Mouse (Mus musculus) frontal cortex, postnatal 36 days (tissue): ENCODE data around the gene Angel1.

ENCODE experiments used
- DNase-seq, 2 experiments: peaks; one replicate each; pipeline ENCODE4 v3.0.0; 2022; ENCODE audit warnings: low spot score in 2 of 2

The Angel1 gene

GRCm38 (mm10) chr12:86702690-86703089 is 23.6 kb downstream of the Angel1 start:
- DNase-seq, result no peak

DNA sequence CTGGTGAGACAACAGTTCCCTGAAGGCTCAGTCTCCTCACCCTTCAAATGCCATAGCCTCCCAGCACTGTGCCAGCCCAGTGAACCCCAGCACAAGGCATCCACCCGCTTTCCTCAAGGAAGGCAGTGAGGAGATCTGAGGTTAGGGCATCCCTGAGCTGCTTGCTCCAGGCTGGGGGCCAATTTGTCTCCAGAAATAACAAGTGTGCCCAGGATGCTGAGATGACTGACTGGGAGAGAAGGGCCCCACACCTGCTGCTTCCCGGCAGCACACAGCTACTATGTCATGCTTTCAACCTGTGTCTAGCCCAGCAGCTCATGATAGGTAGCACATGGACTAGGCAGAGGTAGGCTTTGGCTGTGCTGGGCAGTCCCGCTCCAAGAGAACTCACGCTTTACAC is 24.8 kb downstream of the Angel1 start:
- no peak for DNase-seq

DNA sequence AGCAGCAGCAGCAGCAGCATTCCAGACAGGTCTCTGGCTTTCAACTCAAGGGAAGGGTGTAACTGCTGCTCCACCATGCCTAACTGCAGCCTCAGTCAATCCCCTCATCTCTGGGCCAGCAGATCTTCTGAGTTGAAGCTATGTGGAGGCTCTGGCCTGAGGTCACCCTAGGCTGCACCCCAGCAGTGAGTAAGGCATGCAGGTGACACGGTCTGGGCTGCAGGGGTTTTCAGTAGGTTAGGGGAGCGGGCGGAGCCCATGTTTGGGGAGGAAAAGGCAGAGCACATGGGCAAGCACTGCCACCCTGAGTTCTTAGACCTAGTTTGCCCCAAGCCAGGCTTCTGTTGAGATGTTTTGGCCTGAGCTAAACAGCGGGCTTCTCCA is 25.3 kb downstream of the Angel1 start:
- no peak for DNase-seq

DNA sequence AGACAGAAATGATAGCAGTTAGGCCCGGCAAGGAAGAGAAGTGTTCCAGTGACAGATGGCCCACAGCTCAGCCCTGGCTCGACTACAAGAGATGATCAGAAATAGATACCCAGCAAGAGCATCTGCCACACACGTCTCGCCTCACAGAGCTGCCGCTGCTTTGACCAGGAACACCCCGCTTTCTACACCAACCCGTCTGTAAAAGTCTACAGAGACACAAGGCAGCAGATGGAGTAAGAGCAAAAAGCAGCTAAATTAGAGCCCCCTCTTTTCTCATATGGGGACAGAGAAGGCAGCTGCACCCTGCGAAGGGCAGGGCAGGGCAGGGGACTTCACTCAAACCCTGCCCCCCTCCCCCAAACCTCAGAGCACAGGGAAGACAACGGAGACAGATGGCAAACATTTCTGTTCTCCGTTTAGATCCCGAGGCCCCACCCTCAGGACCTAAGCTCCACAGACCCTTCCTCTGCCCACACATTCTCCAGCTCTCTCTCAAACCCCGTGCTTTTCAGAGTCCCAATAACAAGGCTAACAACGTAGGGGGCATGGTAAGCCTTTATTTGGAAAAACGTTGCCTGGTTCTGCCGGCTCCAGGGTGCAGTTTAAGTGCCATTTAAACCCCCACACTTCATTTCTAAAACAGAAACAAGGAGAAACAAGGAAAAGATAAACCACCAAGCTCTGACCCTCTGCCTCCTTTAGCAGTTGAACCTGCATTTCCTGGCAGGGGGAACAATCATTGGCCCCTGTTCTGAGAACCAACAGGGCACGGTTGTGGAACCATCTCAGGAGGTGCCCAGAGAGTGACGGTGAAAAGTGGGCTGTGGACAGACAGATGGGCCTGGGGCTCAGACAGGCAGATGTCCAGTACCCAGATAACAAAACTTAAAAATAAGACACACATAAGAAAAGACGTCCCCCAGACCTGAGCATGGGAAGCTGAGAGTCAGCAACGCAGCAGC is 26.0 kb downstream of the Angel1 start:
- DNase-seq, result peak; percentile 83 to 95

GRCm38 (mm10) chr12:86698537-86698936 is 27.7 kb downstream of the Angel1 start:
- DNase-seq, result no peak

DNA sequence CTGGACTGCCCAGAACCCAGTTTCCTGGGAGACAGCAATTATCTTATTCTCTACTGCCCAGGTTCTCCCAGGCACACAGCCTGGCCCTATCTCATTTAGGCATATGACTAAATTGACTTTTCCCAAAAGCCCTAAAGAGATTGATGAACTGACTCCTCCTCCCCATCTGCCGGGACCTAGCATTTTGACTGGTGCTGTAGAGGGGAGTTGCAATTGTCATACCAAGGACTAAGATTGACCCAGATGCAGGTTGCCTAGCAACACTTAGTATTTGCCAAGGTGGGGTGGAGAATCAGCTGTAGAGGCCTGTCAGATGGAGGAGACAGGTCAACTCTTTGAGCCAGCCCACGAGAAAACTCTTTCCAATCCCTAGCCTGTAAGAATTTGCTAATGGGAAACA is 28.3 kb downstream of the Angel1 start:
- DNase-seq, result no peak

DNA sequence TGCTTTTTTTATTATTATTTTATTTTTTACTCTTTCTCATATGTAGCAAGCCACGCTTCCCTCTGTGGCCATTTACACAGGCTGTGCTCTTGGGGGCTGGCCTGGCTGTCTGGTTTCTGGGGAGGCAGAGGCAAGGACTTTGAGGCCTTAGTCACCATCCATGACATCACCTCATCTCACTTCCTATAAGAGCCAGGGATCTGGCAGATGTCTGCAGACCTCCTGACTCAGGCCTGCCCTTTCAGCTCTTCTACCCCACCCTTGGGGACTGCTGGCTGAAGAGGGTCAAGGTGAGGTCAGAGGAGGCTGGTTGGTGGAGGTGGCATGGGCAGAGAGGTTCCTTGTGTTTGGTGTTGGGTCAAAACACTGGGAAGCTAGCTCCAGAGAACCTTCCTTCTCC is 31.8 kb downstream of the Angel1 start:
- no peak for DNase-seq

DNA sequence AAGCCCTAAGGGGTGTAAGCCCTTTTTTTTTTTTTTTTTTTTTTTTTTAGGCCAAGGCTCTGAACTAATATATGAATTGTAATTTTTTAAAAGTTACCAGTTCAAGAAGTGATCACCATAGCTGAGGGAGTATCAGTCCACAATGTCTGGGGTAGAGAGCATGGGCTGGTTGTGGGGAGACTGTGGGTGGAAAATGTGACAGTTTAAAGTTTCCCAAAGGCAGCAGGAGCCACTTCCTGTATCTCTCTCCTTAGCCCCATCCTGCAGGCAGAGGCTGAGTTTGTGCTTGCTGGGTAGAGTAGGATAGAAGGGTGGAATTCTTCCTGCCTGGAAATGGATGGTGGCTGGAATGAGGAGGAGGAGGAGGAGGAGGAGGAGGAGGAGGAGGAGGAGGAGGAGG is 32.9 kb downstream of the Angel1 start:
- no peak for DNase-seq

GRCm38 (mm10) chr12:86692471-86693356 is 33.5 kb downstream of the Angel1 start:
- no peak for DNase-seq

GRCm38 (mm10) chr12:86690700-86691485 is 35.4 kb downstream of the Angel1 start:
- DNase-seq, result no peak

GRCm38 (mm10) chr12:86688917-86689316 is 37.3 kb downstream of the Angel1 start:
- no peak for DNase-seq

GRCm38 (mm10) chr12:86687971-86688573 is 38.2 kb downstream of the Angel1 start:
- no peak for DNase-seq

DNA sequence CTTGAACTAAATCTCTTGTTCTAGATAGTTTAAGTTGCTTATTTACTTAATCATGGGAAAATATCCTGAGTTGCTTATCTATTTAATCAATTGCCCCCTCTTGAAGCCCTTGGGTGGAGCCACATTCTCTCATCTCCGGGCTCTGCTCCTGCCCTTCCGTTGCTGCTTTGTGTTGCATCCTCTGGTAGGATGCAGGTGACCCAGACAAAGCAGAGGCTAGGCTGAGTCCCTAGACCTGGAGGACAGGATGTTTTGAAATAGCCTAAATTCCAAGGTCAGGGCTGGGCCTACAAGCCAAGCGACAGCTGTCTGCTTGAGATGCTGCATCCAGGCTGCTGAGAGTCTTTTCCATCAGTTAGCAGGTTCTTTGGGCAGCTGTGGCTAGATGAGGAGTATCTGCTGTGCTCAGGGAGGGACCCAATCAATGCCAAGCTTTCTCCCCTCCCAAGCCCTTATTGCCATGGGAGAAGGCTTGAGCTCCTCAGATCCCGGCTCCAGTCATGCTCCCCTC is 38.8 kb downstream of the Angel1 start:
- DNase-seq, result no peak

DNA sequence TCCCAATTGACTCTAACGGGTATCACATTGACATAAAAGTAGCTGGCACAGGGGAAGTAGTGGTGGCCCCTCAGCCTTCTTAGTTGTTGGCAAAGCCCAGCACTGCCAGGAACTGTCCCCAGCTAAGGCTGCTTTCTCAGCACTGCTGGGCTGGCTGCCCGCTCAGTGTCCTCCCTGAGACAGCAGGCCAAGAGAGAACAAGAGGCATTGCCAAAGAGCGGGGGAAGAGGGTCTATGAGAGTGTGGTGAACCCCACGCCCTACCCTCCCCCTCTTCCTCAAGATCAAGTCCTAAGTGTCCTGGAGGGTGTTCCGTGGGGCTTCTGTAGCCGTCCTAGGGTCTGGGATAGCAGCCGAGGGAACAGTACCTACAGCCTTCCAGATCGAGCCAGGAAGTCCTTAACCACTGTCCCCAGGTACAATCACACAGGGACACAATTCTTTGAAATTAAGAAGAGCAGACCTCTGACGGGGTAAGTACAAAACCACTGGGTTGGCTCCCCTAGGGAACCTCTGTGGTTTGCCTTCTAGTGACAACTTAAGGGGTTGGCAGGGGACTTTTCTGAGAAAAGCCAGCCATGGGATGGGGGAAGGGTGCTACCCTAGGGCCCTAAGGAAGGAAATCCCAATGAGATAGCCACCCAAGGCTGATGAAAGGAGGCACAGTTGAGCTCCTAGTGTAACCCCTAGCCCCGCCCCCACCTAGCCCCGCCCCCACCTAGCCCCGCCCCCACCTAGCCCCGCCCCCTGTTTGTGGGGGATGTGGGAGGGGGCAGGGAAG is 39.5 kb downstream of the Angel1 start:
- DNase-seq, result no peak

GRCm38 (mm10) chr12:86685275-86685674 is 41.0 kb downstream of the Angel1 start:
- DNase-seq, result peak in 1 of 2 experiments; percentile 67

GRCm38 (mm10) chr12:86683698-86684097 is 42.6 kb downstream of the Angel1 start:
- DNase-seq, result no peak

DNA sequence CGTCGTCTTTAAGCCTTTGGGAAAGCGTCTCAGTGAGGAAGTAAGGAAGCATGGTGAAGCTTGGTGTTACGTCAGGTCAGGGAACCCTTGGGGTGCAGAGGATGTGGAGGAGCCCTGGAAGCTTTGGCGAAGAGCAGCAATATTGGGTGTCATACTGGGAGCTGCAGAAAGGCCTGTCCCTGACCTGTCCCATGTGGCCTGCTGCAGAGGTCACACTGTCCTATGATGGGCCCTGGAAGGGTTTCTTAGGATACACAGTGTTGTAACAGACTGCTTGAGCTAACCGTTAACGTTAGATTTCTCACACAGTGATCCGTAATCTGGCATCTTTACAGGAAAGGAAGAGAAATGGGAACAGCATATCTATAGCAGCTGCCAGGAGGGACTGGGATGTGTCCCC is 44.1 kb downstream of the Angel1 start:
- no peak for DNase-seq

DNA sequence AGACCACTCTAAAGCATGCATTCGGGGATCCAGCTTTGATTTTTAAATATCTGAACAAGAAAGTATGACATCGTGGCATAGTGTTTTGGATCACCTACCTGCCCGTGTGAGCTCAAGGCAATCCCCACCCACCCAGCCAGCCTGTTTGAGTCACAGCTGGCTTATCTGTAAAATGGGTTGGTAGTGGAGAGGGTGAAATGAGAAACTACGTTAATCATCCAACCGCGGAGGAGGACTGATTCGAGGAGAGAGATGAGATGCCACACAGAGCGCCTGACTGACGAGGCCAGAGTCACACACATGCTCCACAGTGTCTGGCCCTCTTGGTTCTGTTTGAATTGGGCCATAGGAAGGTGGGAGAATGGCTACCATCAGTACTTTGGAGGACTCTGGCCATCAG is 44.6 kb downstream of the Angel1 start:
- DNase-seq, result no peak

GRCm38 (mm10) chr12:86680591-86681193 is 45.6 kb downstream of the Angel1 start:
- DNase-seq, result no peak

DNA sequence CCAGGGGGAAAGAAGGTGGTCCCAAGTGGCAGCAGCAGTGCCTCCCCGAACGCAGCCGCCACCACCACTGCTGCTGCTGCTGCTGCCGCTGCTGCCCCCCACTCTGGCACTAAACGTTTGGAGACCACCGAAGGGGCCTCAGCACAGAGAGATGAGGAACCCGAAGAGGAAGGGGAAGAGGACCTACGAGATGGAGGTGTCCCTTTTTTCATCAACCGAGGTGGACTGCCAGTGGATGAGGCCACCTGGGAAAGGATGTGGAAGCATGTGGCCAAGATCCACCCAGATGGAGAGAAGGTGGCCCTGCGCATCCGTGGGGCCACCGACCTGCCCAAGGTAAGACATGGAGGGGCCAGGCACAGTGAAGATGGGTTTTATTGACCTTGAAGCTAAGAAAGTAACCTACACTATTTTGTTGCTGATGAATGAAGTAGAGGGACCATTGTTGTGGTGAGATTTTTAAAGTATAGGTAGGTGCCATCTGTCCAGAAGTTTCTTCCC is 46.2 kb downstream of the Angel1 start:
- DNase-seq, result no peak
